Mouse (Mus musculus) erythroblast, embryonic 14.5 days (primary cell): ENCODE measurements around the gene Hspd1.

Experiments used
- GATA1 ChIP-seq: IDR thresholded peaks from 2 replicates; pipeline ENCODE4 v1.6.1; 2012; ENCODE audit warnings: low read length, inconsistent platforms, mixed read lengths
- TAL1 ChIP-seq: IDR thresholded peaks from 3 replicates; pipeline ENCODE4 v1.6.1; 2012; ENCODE audit warnings: low read length, inconsistent platforms, mixed read lengths

GRCm38 (mm10) chr1:55085781-55086366 lies 2.2 kb downstream of the Hspd1 start:
- TF ChIP-seq GATA1: no peak
- TF ChIP-seq TAL1: no peak
